Comparison of ENCODE assay signal across 16 mouse cellular contexts in genomic region chrX:151782939-151783338, GRCm38 (mm10).
"Had no signal": no experiment of that assay in that cellular context is flagged by ENCODE, and none has a peak within 500 bp of the region (broad histone marks: within the 10 kb centered on the region; RNA-seq: fewer than 3 reads in every experiment).

No protein-coding gene starts in this region.

- H3K9ac ChIP-seq: liver, embryonic 14.5 days; liver, postnatal 0 days; lung, embryonic 14.5 days; midbrain, embryonic 13.5 days had no signal

- H3K27ac ChIP-seq: layer of hippocampus, adult 2 months; liver, embryonic 14.5 days; midbrain, embryonic 10.5 days; midbrain, embryonic 13.5 days; stomach, postnatal 0 days had no signal

- H3K4me1 ChIP-seq: megakaryocyte, embryonic 14.5 days; midbrain, embryonic 10.5 days; midbrain, embryonic 13.5 days had no signal

- DNase-seq: kidney, adult 18-20 months; kidney, postnatal 14 days; layer of hippocampus, adult 9-11 months; liver, postnatal 0 days; lung, embryonic 14.5 days; lung, postnatal 36 days; thymus, adult 2 months; thymus, postnatal 14 days; thymus, postnatal 4 days had no signal

- H3K4me2 ChIP-seq: lung, embryonic 14.5 days; midbrain, embryonic 13.5 days had no signal

- ATAC-seq: liver, postnatal 0 days; lung, postnatal 0 days; midbrain, embryonic 13.5 days had no signal

- H3K36me3 ChIP-seq: midbrain, embryonic 10.5 days; midbrain, embryonic 13.5 days had no signal

- H3K4me3 ChIP-seq: layer of hippocampus, adult 2 months; megakaryocyte, embryonic 14.5 days; midbrain, embryonic 10.5 days; midbrain, embryonic 13.5 days had no signal

- H3K9me3 ChIP-seq: megakaryocyte, embryonic 14.5 days; midbrain, embryonic 10.5 days; midbrain, embryonic 13.5 days had no signal
